Mouse (Mus musculus): ENCODE measurements around the gene Gm28308. TPM values are rescaled to one million over a fixed set of nuclear protein-coding genes. Genes with fewer than 3 reads are reported as not detected.

Gm28308 gene
- polyA plus RNA-seq, 2 experiments: 1.1 to 3.2 TPM

DNA sequence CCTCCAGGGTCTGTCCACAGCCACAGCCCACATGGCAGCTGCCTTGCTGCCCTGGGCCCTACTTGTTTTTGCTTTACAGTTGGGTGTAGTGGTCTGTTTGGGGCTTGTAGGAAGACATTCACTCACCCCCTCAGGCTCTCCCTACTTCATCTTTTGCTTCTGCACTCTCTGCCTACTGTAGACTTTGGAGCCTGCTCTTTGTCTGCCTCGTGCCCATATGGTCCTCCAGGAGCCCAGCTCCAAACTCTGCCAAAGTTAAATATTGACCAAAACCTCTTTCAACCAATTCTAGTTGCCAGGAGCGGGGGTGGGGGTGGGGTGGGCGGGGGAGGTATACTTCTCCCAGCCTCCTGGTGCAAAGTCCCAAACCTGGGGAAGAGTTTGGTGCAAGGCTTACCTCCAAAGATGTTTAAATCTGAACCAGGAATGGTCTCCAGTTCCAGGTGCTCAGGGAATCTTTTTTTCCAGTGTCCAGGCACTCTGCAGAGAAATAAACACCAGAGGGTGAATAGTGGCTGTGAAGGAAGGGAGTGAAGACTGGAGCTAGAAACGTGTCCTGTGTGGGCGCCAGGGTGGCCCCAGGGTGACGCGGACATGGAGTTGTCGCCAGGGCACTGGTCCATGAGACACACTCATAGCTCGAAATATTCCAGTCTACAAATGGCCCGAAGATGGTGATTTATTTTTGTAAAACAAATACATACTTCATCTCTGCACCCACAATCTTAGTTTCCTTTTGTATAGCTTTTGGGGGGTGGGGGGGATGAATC, 29.6 kb downstream of the Gm28308 start:
- ATAC-seq (ENCODE audit: low FRiP score, low read depth): no peak
- H3K27me3 ChIP-seq (ENCODE audit: control insufficient read depth, insufficient read depth, low read length): peaks cover 46% of the 10 kb centered on the region
- no peak overlapping the region for H3K9ac ChIP-seq (ENCODE audit: low read depth, low read length, severe bottlenecking)
- no peak overlapping the region for H3K4me3 ChIP-seq (replicated peaks; ENCODE audit: low read length)
- H3K9me3 ChIP-seq (ENCODE audit: control insufficient read depth, low read length): no peaks in the 10 kb centered on the region
- WGBS: 36% methylated on average over 10 of the region's 10 CpGs
- TF ChIP-seq POLR2A (IDR thresholded peaks at IDR 0.05; ENCODE audit: borderline replicate concordance, extremely low read depth, insufficient read depth, insufficient read length): no peak
- DNase-seq (ENCODE audit: low spot score): no peak
- peaks cover 17% of the 10 kb centered on the region for H3K36me3 ChIP-seq (ENCODE audit: control insufficient read depth, insufficient read depth, low read length)
- no peak overlapping the region for H3K4me2 ChIP-seq (replicated peaks; ENCODE audit: low read depth, low read length, severe bottlenecking)
- peaks cover 24% of the 10 kb centered on the region for H3K4me1 ChIP-seq (ENCODE audit: control insufficient read depth, insufficient read depth, low read length)
- no peak overlapping the region for H3K27ac ChIP-seq (replicated peaks; ENCODE audit: low read depth, low read length)

DNA sequence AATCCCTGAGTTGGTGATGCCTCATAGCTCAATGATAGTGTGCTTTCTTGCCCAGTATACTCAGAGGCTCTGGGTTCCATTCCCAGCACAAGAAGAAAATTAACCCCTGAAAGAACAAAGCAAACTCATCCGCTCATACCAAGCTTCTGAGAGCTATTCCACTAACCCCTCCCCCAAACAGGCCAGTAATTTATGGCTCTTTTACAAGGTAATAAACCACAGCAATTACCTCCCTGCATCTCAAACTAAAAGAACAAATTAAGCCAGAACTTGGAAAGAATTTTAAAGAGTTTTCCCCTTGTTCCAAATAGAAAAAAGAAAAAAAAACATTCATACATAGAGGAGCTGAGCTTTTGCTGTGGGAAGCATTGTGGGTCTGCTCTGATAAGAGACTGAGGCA, 30.3 kb downstream of the Gm28308 start:
- H3K36me3 ChIP-seq (ENCODE audit: control insufficient read depth, insufficient read depth, low read length): peaks cover 17% of the 10 kb centered on the region
- no peak overlapping the region for H3K27ac ChIP-seq (replicated peaks; ENCODE audit: low read depth, low read length)
- peaks cover 25% of the 10 kb centered on the region for H3K4me1 ChIP-seq (ENCODE audit: control insufficient read depth, insufficient read depth, low read length)
- no peak overlapping the region for H3K4me2 ChIP-seq (replicated peaks; ENCODE audit: low read depth, low read length, severe bottlenecking)
- no peak overlapping the region for H3K4me3 ChIP-seq (replicated peaks; ENCODE audit: low read length)
- H3K9me3 ChIP-seq (ENCODE audit: control insufficient read depth, low read length): no peaks in the 10 kb centered on the region
- TF ChIP-seq POLR2A (IDR thresholded peaks at IDR 0.05; ENCODE audit: borderline replicate concordance, extremely low read depth, insufficient read depth, insufficient read length): no peak
- ATAC-seq (ENCODE audit: low FRiP score, low read depth) (no peak), DNase-seq (ENCODE audit: low spot score) (no peak)
- no peak overlapping the region for H3K9ac ChIP-seq (ENCODE audit: low read depth, low read length, severe bottlenecking)
- 58% methylated on average over 1 of the region's 1 CpGs for WGBS
- peaks cover 53% of the 10 kb centered on the region for H3K27me3 ChIP-seq (ENCODE audit: control insufficient read depth, insufficient read depth, low read length)

DNA sequence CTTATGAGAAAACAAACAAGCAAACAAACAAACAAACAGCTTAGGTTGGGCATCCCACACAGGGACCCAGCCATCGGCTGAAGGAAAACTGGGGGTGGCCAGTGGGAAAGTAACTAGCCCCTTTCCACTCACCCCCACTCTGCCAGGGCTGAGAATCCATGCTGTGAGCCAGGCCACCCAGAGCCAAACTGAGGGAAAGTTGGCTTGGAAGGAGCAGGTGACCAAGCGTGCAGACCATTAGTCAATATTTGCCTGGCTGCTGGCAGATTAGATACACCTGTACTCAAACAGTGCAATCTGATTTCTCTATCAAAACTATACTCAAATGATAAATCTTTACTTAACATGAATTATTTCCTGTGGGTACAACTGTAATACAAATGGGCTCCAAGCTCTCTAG, 31.1 kb downstream of the Gm28308 start:
- WGBS: 47% methylated on average over 2 of the region's 2 CpGs
- no peak for TF ChIP-seq POLR2A (IDR thresholded peaks at IDR 0.05; ENCODE audit: borderline replicate concordance, extremely low read depth, insufficient read depth, insufficient read length)
- Histone ChIP-seq H3K27ac (replicated peaks; ENCODE audit: low read depth, low read length) (no peak overlapping the region), H3K4me2 (replicated peaks; ENCODE audit: low read depth, low read length, severe bottlenecking) (no peak overlapping the region), H3K27me3 (ENCODE audit: control insufficient read depth, insufficient read depth, low read length) (peaks cover 56% of the 10 kb centered on the region), H3K4me1 (ENCODE audit: control insufficient read depth, insufficient read depth, low read length) (peaks cover 32% of the 10 kb centered on the region), H3K9me3 (ENCODE audit: control insufficient read depth, low read length) (no peaks in the 10 kb centered on the region), H3K9ac (ENCODE audit: low read depth, low read length, severe bottlenecking) (no peak overlapping the region), H3K4me3 (replicated peaks; ENCODE audit: low read length) (no peak overlapping the region), H3K36me3 (ENCODE audit: control insufficient read depth, insufficient read depth, low read length) (peaks cover 17% of the 10 kb centered on the region)
- ATAC-seq (ENCODE audit: low FRiP score, low read depth): no peak
- no peak for DNase-seq (ENCODE audit: low spot score)

DNA sequence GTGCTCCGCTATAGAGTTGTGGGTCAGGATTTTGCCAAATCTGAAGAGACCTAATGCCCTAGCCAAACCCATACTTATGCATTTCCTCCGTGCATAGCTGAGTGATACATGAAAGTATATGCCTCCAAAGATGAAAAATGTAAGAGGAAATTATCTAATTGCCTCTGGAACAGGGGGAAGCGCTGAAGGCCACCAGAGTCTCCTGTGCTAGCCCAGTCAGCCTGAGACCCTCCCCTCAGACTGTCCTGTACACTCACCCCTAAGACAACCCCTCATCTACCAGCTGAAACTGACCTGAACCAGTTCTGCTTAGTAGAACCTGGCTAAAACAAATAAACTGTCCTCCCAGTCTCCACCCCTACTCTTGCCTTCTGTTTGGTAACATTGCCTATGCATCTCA, 32.4 kb downstream of the Gm28308 start:
- 55% methylated on average over 3 of the region's 3 CpGs for WGBS
- no peak overlapping the region for H3K4me2 ChIP-seq (replicated peaks; ENCODE audit: low read depth, low read length, severe bottlenecking)
- H3K27me3 ChIP-seq (ENCODE audit: control insufficient read depth, insufficient read depth, low read length): peaks cover 54% of the 10 kb centered on the region
- H3K4me3 ChIP-seq (replicated peaks; ENCODE audit: low read length): no peak overlapping the region
- H3K36me3 ChIP-seq (ENCODE audit: control insufficient read depth, insufficient read depth, low read length): peaks cover 17% of the 10 kb centered on the region
- no peaks in the 10 kb centered on the region for H3K9me3 ChIP-seq (ENCODE audit: control insufficient read depth, low read length)
- ATAC-seq (ENCODE audit: low FRiP score, low read depth): no peak
- H3K27ac ChIP-seq (replicated peaks; ENCODE audit: low read depth, low read length): no peak overlapping the region
- TF ChIP-seq POLR2A (IDR thresholded peaks at IDR 0.05; ENCODE audit: borderline replicate concordance, extremely low read depth, insufficient read depth, insufficient read length): no peak
- H3K9ac ChIP-seq (ENCODE audit: low read depth, low read length, severe bottlenecking): no peak overlapping the region
- no peak for DNase-seq (ENCODE audit: low spot score)
- peaks cover 40% of the 10 kb centered on the region for H3K4me1 ChIP-seq (ENCODE audit: control insufficient read depth, insufficient read depth, low read length)

DNA sequence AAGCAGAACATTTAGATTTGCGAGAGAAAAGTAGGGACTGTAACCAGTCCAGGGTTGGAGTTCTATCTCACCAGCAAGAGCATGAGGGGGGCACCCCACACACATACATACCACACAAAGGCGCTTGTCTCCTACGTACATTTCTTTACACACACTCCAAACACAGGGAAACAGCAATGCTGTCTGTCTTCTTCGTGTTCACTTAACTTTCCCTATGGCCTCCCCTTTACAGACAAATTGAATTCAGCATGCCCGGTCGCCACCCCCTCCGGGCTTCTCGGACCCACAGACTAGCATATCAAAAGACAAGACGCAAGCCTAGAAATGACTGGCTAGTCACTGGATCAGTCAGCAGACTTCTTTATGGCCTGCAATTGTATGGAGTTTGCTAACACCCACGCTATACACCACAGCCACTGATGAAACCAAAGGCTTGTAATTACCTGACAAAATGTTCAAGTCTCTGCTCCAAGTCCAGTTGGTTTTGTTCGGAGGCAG, 32.9 kb downstream of the Gm28308 start:
- Histone ChIP-seq H3K4me2 (replicated peaks; ENCODE audit: low read depth, low read length, severe bottlenecking) (0 out of 2 replicates have a peak overlapping the region, but pooled peaks have one; percentile 0), H3K9me3 (ENCODE audit: control insufficient read depth, low read length) (no peaks in the 10 kb centered on the region), H3K4me3 (replicated peaks; ENCODE audit: low read length) (no peak overlapping the region), H3K4me1 (ENCODE audit: control insufficient read depth, insufficient read depth, low read length) (peaks cover 41% of the 10 kb centered on the region), H3K27me3 (ENCODE audit: control insufficient read depth, insufficient read depth, low read length) (peaks cover 54% of the 10 kb centered on the region), H3K27ac (replicated peaks; ENCODE audit: low read depth, low read length) (no peak overlapping the region), H3K36me3 (ENCODE audit: control insufficient read depth, insufficient read depth, low read length) (peaks cover 17% of the 10 kb centered on the region), H3K9ac (ENCODE audit: low read depth, low read length, severe bottlenecking) (no peak overlapping the region)
- ATAC-seq (ENCODE audit: low FRiP score, low read depth) (no peak), DNase-seq (ENCODE audit: low spot score) (no peak)
- no peak for TF ChIP-seq POLR2A (IDR thresholded peaks at IDR 0.05; ENCODE audit: borderline replicate concordance, extremely low read depth, insufficient read depth, insufficient read length)
- WGBS: 37% methylated on average over 11 of the region's 11 CpGs
